Mouse (Mus musculus) limb, embryonic 14.5 days (tissue): ENCODE measurements around the gene Gm17455. TPM values are rescaled to one million over a fixed set of nuclear protein-coding genes. Genes with fewer than 3 reads are reported as not detected.

ENCODE experiments used
- ATAC-seq: fragments of 200-750 bp; cut with Nextera tagmentation; 2 replicates; pipeline ENCODE4 v1.8.0; 2017; ENCODE audit warnings: low read depth, moderate number of reproducible peaks, moderate TSS enrichment; ENCODE audit not compliant: low FRiP score
- DNase-seq: peaks from one replicate; pipeline ENCODE4 v3.0.0-alpha.2; 2015; ENCODE audit warnings: low spot score
- H3K27ac ChIP-seq: fragments of 300-500 bp; sonication (generic); replicated peaks from 2 replicates; pipeline ENCODE4 v1.5.1; 2014; ENCODE audit warnings: low read depth, mild to moderate bottlenecking, low read length, moderate library complexity, mixed read lengths
- H3K27me3 ChIP-seq: fragments of 300-500 bp; sonication (generic); 2 replicates; pipeline ENCODE4 v1.6.1; 2014; ENCODE audit warnings: low read length, mixed read lengths; ENCODE audit not compliant: control insufficient read depth, insufficient read depth
- H3K36me3 ChIP-seq: fragments of 300-500 bp; sonication (generic); 2 replicates; pipeline ENCODE4 v1.6.1; 2014; ENCODE audit warnings: mild to moderate bottlenecking, low read length, moderate library complexity, mixed read lengths; ENCODE audit not compliant: control insufficient read depth, insufficient read depth
- H3K4me1 ChIP-seq: fragments of 300-500 bp; sonication (generic); 2 replicates; pipeline ENCODE4 v1.6.1; 2014; ENCODE audit warnings: antibody characterized with exemption, low read length, mixed read lengths; ENCODE audit not compliant: control insufficient read depth, insufficient read depth
- H3K4me2 ChIP-seq: fragments of 300-500 bp; sonication (generic); replicated peaks from 2 replicates; pipeline ENCODE4 v1.6.1; 2014; ENCODE audit warnings: low read depth, mild to moderate bottlenecking, low read length, moderate library complexity; ENCODE audit not compliant: severe bottlenecking
- H3K4me3 ChIP-seq: fragments of 300-500 bp; sonication (generic); replicated peaks from 2 replicates; pipeline ENCODE4 v1.5.1; 2014; ENCODE audit warnings: low read length
- H3K9ac ChIP-seq: fragments of 300-500 bp; sonication (generic); 2 replicates; pipeline ENCODE4 v1.6.1; 2014; ENCODE audit warnings: mild to moderate bottlenecking, low read depth, low read length, moderate library complexity; ENCODE audit not compliant: severe bottlenecking
- H3K9me3 ChIP-seq: fragments of 300-500 bp; sonication (generic); 2 replicates; pipeline ENCODE4 v1.6.1; 2016; ENCODE audit warnings: low read length; ENCODE audit not compliant: control insufficient read depth
- POLR2A ChIP-seq: fragments of 200-500 bp; IDR thresholded peaks from 2 replicates; pipeline ENCODE4 v1.8.0; 2012; ENCODE audit warnings: inconsistent platforms, mild to moderate bottlenecking, moderate library complexity, borderline replicate concordance; ENCODE audit not compliant: insufficient read depth, insufficient read length; ENCODE audit errors: extremely low read depth
- WGBS: fragments of 180-500 bp; shearing (Covaris S2); extraction: QIAGEN DNeasy Blood & Tissue Kit; methylation state at CpG from one replicate; pipeline ENCODE4 v1.1.7; 2014; 5-methylcytosine and 5-hydroxymethylcytosine counted together
- polyA plus RNA-seq, 2 experiments: library from polyadenylated mRNA; depleted of rRNA in 1 of 2; stranded (reverse) in 1 of 2; unstranded in 1 of 2; fragments of >200 nt; fragmentation: Nextera tagmentation in 1 of 2; extraction: Ambion mirVana in 1 of 2; gene quantifications; 2 replicates each; pipeline versions ENCODE4 v1.2.1 to v1.2.3; 2012 to 2014

The Gm17455 gene
- polyA plus RNA-seq, 2 experiments, result 0.96 to 2.8 TPM

DNA sequence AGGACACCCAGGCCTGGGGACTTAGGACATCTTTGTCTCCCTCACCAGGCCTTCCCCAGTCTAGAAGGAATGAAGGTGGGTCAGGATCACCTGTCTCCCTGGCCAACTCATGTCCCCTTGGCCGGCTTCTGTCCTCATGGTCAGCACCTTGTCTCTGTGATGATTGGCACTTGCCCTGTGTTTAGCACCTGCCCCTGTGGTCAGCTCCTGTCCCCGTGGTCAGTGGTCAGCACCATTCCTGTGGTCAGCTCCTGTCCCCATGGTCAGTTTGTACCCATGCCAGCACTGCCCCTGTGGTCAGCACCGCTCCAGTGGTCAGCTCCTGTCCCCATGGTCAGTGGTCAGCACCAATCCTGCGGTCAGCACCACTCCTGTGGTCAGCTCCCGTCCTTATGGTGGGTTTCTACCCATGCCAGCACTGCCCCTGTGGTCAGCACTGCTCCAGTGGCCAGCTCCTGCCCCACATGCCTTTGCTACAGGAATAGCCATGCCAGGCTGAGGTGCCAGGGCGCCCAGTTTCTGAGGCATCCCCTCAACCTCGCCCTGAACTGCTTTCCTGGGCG, 45.6 kb downstream of the Gm17455 start:
- Histone ChIP-seq H3K27me3 (no peaks in the 10 kb centered on the region), H3K4me2 (no peak overlapping the region), H3K9me3 (no peaks in the 10 kb centered on the region), H3K4me3 (no peak overlapping the region), H3K4me1 (no peaks in the 10 kb centered on the region), H3K36me3 (no peaks in the 10 kb centered on the region), H3K9ac (no peak overlapping the region), H3K27ac (no peak overlapping the region)
- no peak for ATAC-seq
- peak; percentile 9 for DNase-seq
- 66% methylated on average over 6 of the region's 8 CpGs for WGBS
- no peak for TF ChIP-seq POLR2A

DNA sequence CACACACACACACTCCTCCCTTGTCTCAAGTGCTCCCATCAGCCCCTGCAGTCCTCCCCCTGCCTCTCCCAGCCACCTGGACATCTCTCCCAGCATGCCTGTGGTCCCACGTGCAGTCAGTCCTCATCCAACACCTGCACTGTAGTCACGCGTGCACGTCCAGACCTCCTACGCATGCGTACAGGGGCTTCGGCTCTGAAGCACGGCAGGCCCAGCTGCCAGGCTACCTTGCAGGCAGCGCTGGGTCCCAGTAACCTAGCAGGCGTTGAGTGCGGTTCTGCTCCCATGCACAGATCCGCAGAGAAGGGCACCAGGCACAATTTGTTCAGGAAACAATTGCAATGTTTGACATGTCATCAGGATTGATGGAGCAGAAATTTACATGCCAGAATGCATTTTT, 47.7 kb downstream of the Gm17455 start:
- Histone ChIP-seq H3K4me2 (no peak overlapping the region), H3K27ac (no peak overlapping the region), H3K4me1 (no peaks in the 10 kb centered on the region), H3K9ac (no peak overlapping the region), H3K36me3 (no peaks in the 10 kb centered on the region), H3K9me3 (no peaks in the 10 kb centered on the region), H3K27me3 (no peaks in the 10 kb centered on the region), H3K4me3 (no peak overlapping the region)
- DNase-seq (no peak), ATAC-seq (no peak)
- TF ChIP-seq POLR2A, result no peak
- WGBS, result 84% methylated on average over 12 of the region's 12 CpGs

Other genes with a start within 250 kb of the Gm17455 start
- gene Chst3, start 180.5 kb upstream of the Gm17455 start, polyA plus RNA-seq (2012; rRNA removed), result 7.7 and 9.7 TPM in 2 replicates
- 2.0 TPM in 2 replicates for gene Chst3, start 180.5 kb upstream of the Gm17455 start, polyA plus RNA-seq (2014; fragmentation: Nextera tagmentation; extraction: Ambion mirVana)
- gene Psap, start 122.1 kb upstream of the Gm17455 start, polyA plus RNA-seq (2012; rRNA removed), result 648 and 665 TPM in 2 replicates
- 121 and 125 TPM in 2 replicates for gene Psap, start 122.1 kb upstream of the Gm17455 start, polyA plus RNA-seq (2014; fragmentation: Nextera tagmentation; extraction: Ambion mirVana)
- gene Vsir, start 52.9 kb upstream of the Gm17455 start, polyA plus RNA-seq (2012; rRNA removed), result 9.4 and 11.5 TPM in 2 replicates
- 4.0 and 5.0 TPM in 2 replicates for gene Vsir, start 52.9 kb upstream of the Gm17455 start, polyA plus RNA-seq (2014; fragmentation: Nextera tagmentation; extraction: Ambion mirVana)